In genomic region chr9:24473824-24474223, GRCm38 (mm10) we compare ENCODE assay signal across 13 mouse cellular contexts.
"Had no signal": no experiment of that assay in that cellular context is flagged by ENCODE, and none has a peak within 500 bp of the region (broad histone marks: within the 10 kb centered on the region; RNA-seq: fewer than 3 reads in every experiment).

No protein-coding gene starts in this region.

- H3K4me1 ChIP-seq: kidney, embryonic 15.5 days; limb, embryonic 13.5 days; midbrain, embryonic 15.5 days; neural tube, embryonic 12.5 days had no signal

- H3K27me3 ChIP-seq: kidney, embryonic 15.5 days; limb, embryonic 13.5 days; midbrain, embryonic 15.5 days; neural tube, embryonic 12.5 days had no signal

- ATAC-seq: intestine, embryonic 16.5 days; midbrain, embryonic 15.5 days had no signal

- H3K27ac ChIP-seq: kidney, embryonic 15.5 days; limb, embryonic 13.5 days; liver, embryonic 14.5 days; midbrain, embryonic 15.5 days; neural tube, embryonic 12.5 days; stomach, postnatal 0 days had no signal

- H3K9ac ChIP-seq: kidney, embryonic 15.5 days; limb, embryonic 13.5 days; liver, embryonic 14.5 days; midbrain, embryonic 15.5 days; neural tube, embryonic 12.5 days had no signal

- H3K4me2 ChIP-seq: kidney, embryonic 15.5 days; limb, embryonic 13.5 days; midbrain, embryonic 11.5 days; midbrain, embryonic 15.5 days; neural tube, embryonic 12.5 days had no signal

- H3K36me3 ChIP-seq: midbrain, embryonic 15.5 days had no signal

- DNase-seq: kidney, adult 2 months; kidney, postnatal 14 days; left cerebral cortex, postnatal 4 days; lung, postnatal 36 days; thymus, postnatal 14 days had no signal

- H3K4me3 ChIP-seq: kidney, embryonic 15.5 days; limb, embryonic 13.5 days; midbrain, embryonic 15.5 days; neural tube, embryonic 12.5 days had no signal

- H3K9me3 ChIP-seq: kidney, embryonic 15.5 days; limb, embryonic 13.5 days; midbrain, embryonic 15.5 days; neural tube, embryonic 12.5 days had no signal
